Mouse (Mus musculus) intestine, embryonic 16.5 days (tissue): ENCODE measurements around the gene Aqp5. TPM values are rescaled to one million over a fixed set of nuclear protein-coding genes. Genes with fewer than 3 reads are reported as not detected.

Experiments
- ATAC-seq: fragments of 200-750 bp; cut with Nextera tagmentation; 2 replicates; pipeline ENCODE4 v1.8.0; 2017; ENCODE audit warnings: moderate TSS enrichment, moderate library complexity
- H3K27ac ChIP-seq: fragments of 300-500 bp; sonication (generic); 2 replicates; pipeline ENCODE4 v1.5.1; 2014; ENCODE audit warnings: mild to moderate bottlenecking, low read length
- H3K27me3 ChIP-seq: fragments of 300-500 bp; sonication (generic); replicated peaks from 2 replicates; pipeline ENCODE4 v1.6.1; 2014; ENCODE audit warnings: low read length, control low read depth, mixed read lengths; ENCODE audit not compliant: control insufficient read depth, insufficient read depth
- H3K36me3 ChIP-seq: fragments of 300-500 bp; sonication (generic); 2 replicates; pipeline ENCODE4 v1.6.1; 2014; ENCODE audit warnings: low read length, control low read depth; ENCODE audit not compliant: control insufficient read depth, insufficient read depth
- H3K4me1 ChIP-seq: fragments of 300-500 bp; sonication (generic); 2 replicates; pipeline ENCODE4 v1.6.1; 2014; ENCODE audit warnings: low read length, control low read depth, mixed read lengths; ENCODE audit not compliant: control insufficient read depth, insufficient read depth
- H3K4me2 ChIP-seq: fragments of 300-500 bp; sonication (generic); 2 replicates; pipeline ENCODE4 v1.6.1; 2014; ENCODE audit warnings: low read depth, low read length, control low read depth
- H3K4me3 ChIP-seq: fragments of 300-500 bp; sonication (generic); 2 replicates; pipeline ENCODE4 v1.5.1; 2014; ENCODE audit warnings: mild to moderate bottlenecking, low read length
- H3K9ac ChIP-seq: fragments of 300-500 bp; sonication (generic); 2 replicates; pipeline ENCODE4 v1.6.1; 2014; ENCODE audit warnings: low read depth, low read length
- H3K9me3 ChIP-seq: fragments of 300-500 bp; sonication (generic); 2 replicates; pipeline ENCODE4 v1.6.1; 2016; ENCODE audit warnings: low read length, control low read depth; ENCODE audit not compliant: control insufficient read depth
- WGBS: fragments of 180-500 bp; shearing (Covaris S2); extraction: QIAGEN DNeasy Blood & Tissue Kit; methylation state at CpG from one replicate; pipeline ENCODE4 v1.1.7; 2014; 5-methylcytosine and 5-hydroxymethylcytosine counted together
- polyA plus RNA-seq: library from polyadenylated mRNA; unstranded; fragments of >200 nt; fragmentation: Nextera tagmentation; extraction: Ambion mirVana; gene quantifications from 2 replicates; pipeline ENCODE4 v1.2.1, GENCODE M21; 2015

Gene Aqp5
- polyA plus RNA-seq, result 0.47 and 0.53 TPM in 2 replicates

DNA sequence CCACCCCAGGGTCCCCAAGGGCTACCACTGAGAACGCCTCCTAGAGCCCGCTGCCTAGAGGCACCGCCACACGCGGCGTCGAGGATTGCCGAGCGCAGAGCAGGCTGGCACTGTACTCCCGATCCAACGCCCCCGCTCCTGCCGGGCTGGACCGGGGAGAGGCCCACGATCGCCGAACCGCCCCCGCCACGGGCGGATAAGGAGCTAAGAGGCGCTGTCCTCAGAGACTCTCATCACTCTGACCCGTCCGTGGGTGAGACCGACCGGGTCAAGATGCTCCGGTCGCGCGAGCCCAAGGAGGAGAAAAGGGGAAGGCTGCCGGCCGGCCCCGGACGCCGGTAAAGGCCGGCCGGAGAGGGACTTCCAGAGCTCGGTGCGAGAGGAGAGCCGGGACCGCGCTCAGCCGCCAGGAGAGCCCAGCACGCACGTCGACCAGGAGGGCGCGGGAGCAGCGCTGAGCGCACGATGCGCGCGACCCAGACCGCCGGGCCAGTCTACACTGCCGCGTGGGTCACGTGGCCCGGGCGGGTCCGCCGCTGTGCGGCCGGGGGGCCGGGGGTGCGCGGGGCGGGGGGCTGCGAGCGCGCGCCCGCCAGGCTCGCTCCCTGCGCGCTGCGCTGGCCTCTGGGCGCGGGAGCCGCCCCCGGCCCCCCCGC, at the start of gene Aqp5:
Aqp5 (plus strand) TSS at position 354 of the 656 bp plus-strand sequence.
- WGBS, result 2% methylated on average over 72 of the region's 83 CpGs
- H3K27ac ChIP-seq, result no peak within 1 kb of the TSS
- H3K27me3 ChIP-seq, result peaks cover 98% of the 10 kb centered on the region
- H3K4me2 ChIP-seq, result peak within 1 kb of the TSS; percentile 74
- peak within 1 kb of the TSS; percentile 45 for H3K4me3 ChIP-seq
- no peaks in the 10 kb centered on the region for H3K36me3 ChIP-seq
- H3K9me3 ChIP-seq, result no peaks in the 10 kb centered on the region
- ATAC-seq, result 0 out of 2 replicates have a peak, but pooled peaks have one; percentile 42
- H3K9ac ChIP-seq, result no peak within 1 kb of the TSS
- H3K4me1 ChIP-seq, result peaks cover 10% of the 10 kb centered on the region

- Histone ChIP-seq H3K36me3 (no peaks in the 10 kb centered on the region), H3K4me3 (no peak overlapping the region), H3K4me1 (no peaks in the 10 kb centered on the region), H3K27ac (no peak overlapping the region), H3K9ac (no peak overlapping the region), H3K4me2 (no peak overlapping the region), H3K9me3 (no peaks in the 10 kb centered on the region), H3K27me3 (0 out of 2 replicates have a peak, but pooled peaks cover 4% of the 10 kb centered on the region)
- no peak for ATAC-seq
- 43% methylated on average over 7 of the region's 7 CpGs for WGBS
These were observed 46.5 kb upstream of the Aqp5 start for GRCm38 (mm10) chr15:99544047-99544446.

DNA sequence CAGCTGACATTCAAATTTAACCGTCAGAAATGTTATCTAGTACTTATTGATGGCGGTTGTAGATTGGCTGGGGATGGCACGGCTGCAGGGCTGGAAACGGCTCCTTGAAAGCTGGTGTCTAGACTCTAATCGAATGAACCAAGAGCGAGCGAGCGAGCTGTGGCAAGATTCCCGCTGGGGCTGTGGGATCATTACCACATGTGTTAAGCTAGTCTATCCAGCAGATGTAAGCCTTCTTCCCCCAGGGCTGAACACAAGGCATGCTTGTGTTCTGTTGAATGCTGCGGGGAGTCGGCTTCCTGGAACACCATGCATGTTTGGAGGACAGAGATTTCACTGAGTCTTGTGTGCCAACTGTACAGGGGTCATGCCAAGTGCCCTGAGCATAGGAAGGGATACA, 44.0 kb upstream of the Aqp5 start:
- no peak overlapping the region for H3K4me3 ChIP-seq
- no peaks in the 10 kb centered on the region for H3K36me3 ChIP-seq
- 72% methylated on average over 11 of the region's 11 CpGs for WGBS
- H3K4me1 ChIP-seq, result no peaks in the 10 kb centered on the region
- no peak for ATAC-seq
- H3K9ac ChIP-seq, result no peak overlapping the region
- no peak overlapping the region for H3K27ac ChIP-seq
- no peak overlapping the region for H3K4me2 ChIP-seq
- H3K27me3 ChIP-seq, result 0 out of 2 replicates have a peak, but pooled peaks cover 4% of the 10 kb centered on the region
- H3K9me3 ChIP-seq, result no peaks in the 10 kb centered on the region

DNA sequence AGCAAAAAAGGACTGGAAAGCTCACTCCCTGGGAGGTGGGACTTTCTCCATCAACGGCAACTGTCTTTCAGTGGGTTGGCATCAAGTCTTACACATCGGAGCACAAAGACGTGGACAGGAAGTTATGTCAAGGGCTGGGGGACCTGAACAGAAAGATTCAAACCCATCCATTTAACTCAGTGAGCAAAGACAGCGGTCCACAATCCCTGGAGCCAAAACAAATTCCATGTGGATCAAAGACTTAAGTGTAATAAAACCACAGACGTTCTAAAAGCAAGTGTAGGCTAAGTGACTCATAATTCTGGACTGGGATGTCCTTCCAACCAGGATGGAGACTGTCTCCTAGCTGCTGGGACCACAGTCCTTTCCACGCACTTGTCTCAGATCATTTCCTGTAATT, 42.9 kb upstream of the Aqp5 start:
- ATAC-seq, result no peak
- H3K9ac ChIP-seq, result no peak overlapping the region
- WGBS, result 73% methylated on average over 6 of the region's 6 CpGs
- no peaks in the 10 kb centered on the region for H3K4me1 ChIP-seq
- no peak overlapping the region for H3K4me2 ChIP-seq
- 0 out of 2 replicates have a peak, but pooled peaks cover 4% of the 10 kb centered on the region for H3K27me3 ChIP-seq
- H3K27ac ChIP-seq, result no peak overlapping the region
- H3K9me3 ChIP-seq, result no peaks in the 10 kb centered on the region
- no peaks in the 10 kb centered on the region for H3K36me3 ChIP-seq
- H3K4me3 ChIP-seq, result no peak overlapping the region

DNA sequence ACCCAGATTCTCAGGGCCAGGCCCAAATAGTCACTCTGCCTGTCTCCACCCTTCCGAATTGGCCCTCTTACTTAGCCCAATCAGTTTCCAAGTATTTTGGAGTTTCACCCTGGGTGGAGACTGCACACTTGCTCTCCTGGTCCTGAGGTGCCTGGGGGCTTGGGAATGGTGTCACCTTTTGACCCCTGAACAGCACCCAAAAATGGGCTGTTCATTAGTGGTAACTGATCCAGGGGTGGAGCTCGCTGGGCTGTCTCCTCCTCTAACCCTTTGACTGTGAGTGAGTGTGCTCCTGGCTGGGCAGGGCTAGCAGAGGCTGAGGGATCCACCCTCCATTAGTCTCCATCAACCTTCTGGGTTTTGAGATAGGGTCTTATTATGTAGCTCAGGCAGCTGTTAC, 40.7 kb upstream of the Aqp5 start:
- no peaks in the 10 kb centered on the region for H3K27me3 ChIP-seq
- H3K36me3 ChIP-seq, result no peaks in the 10 kb centered on the region
- H3K27ac ChIP-seq, result no peak overlapping the region
- 55% methylated on average over 2 of the region's 2 CpGs for WGBS
- H3K4me1 ChIP-seq, result no peaks in the 10 kb centered on the region
- no peaks in the 10 kb centered on the region for H3K9me3 ChIP-seq
- ATAC-seq, result no peak
- no peak overlapping the region for H3K4me2 ChIP-seq
- H3K4me3 ChIP-seq, result no peak overlapping the region
- no peak overlapping the region for H3K9ac ChIP-seq

DNA sequence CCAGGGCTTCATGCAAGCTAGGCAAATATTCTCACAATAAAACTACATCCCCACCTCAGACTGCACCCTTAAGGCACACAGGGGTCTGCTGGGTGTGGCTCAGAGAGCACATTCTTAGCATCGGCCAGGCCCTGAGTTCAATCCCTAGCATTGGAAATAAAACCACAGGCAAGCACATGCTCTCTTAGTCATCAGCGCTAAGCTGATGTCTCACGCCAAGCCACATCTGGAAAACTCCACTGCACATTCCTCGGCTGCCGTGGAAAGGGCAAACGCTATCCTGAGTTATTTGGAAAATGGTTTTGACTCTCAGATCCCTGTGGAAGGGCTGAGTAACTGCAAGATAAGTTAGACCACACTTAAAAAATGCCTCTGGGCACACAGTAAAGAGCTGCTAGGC, 36.8 kb upstream of the Aqp5 start:
- H3K9ac ChIP-seq, result no peak overlapping the region
- H3K9me3 ChIP-seq, result no peaks in the 10 kb centered on the region
- H3K4me1 ChIP-seq, result no peaks in the 10 kb centered on the region
- no peaks in the 10 kb centered on the region for H3K27me3 ChIP-seq
- no peaks in the 10 kb centered on the region for H3K36me3 ChIP-seq
- no peak overlapping the region for H3K27ac ChIP-seq
- ATAC-seq, result no peak
- WGBS, result 39% methylated on average over 6 of the region's 6 CpGs
- no peak overlapping the region for H3K4me3 ChIP-seq
- no peak overlapping the region for H3K4me2 ChIP-seq

- Histone ChIP-seq H3K4me1 (no peaks in the 10 kb centered on the region), H3K36me3 (no peaks in the 10 kb centered on the region), H3K9me3 (no peaks in the 10 kb centered on the region), H3K27ac (no peak overlapping the region), H3K4me2 (no peak overlapping the region), H3K9ac (no peak overlapping the region), H3K27me3 (no peaks in the 10 kb centered on the region; the same call in 1 of the 2 replicates), H3K4me3 (no peak overlapping the region)
- 80% methylated on average over 1 of the region's 1 CpGs for WGBS
- ATAC-seq, result no peak
These were observed 31.6 kb upstream of the Aqp5 start for GRCm38 (mm10) chr15:99558947-99559346.

DNA sequence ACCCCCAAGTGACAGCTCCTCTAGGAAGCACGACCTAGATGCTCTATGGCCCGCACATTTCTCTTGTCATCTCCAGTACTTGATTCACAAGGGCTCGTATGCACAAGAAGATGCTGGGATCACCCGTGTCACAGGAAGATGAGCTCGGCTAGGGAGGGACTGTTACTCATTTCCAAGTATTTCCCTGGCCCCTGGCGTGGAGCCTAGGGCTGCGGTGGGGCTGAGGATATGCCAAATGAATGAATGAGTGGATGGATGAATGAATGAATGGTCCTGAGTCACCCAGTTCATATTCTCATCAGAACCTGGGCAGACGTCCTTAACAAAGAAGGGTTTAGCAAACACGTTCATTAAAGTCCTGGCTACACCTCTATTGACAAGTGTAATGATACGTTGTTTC, 30.3 kb upstream of the Aqp5 start:
- H3K9ac ChIP-seq, result no peak overlapping the region
- H3K36me3 ChIP-seq, result no peaks in the 10 kb centered on the region
- no peak overlapping the region for H3K4me2 ChIP-seq
- H3K9me3 ChIP-seq, result no peaks in the 10 kb centered on the region
- no peak overlapping the region for H3K4me3 ChIP-seq
- 65% methylated on average over 10 of the region's 10 CpGs for WGBS
- no peaks in the 10 kb centered on the region; the same call in 1 of the 2 replicates for H3K27me3 ChIP-seq
- no peak overlapping the region for H3K27ac ChIP-seq
- no peaks in the 10 kb centered on the region for H3K4me1 ChIP-seq
- no peak for ATAC-seq

DNA sequence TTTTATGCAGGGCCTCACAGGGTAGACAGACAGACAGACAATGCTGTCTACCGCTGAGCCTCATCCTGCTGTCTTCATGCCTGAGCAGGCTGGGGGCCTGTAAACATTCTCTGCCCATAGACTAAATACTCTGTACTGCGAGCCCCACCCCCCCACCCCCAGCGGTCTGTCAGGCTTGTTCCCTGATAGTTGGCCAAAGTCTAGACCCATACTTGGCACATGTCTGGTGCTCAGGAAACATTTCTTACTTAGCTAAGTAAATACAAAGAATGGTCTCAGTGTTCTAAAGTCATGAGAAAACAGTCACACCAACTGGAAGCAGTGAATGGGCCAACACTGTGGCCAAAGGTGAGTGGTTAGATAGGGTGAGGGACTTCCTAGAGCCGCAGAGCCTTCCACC, 23.2 kb upstream of the Aqp5 start:
- no peak for ATAC-seq
- no peaks in the 10 kb centered on the region for H3K9me3 ChIP-seq
- H3K27ac ChIP-seq, result no peak overlapping the region
- no peaks in the 10 kb centered on the region for H3K36me3 ChIP-seq
- H3K27me3 ChIP-seq, result no peaks in the 10 kb centered on the region; the same call in 1 of the 2 replicates
- WGBS, result 56% methylated on average over 4 of the region's 4 CpGs
- H3K4me1 ChIP-seq, result no peaks in the 10 kb centered on the region
- no peak overlapping the region for H3K9ac ChIP-seq
- no peak overlapping the region for H3K4me2 ChIP-seq
- H3K4me3 ChIP-seq, result no peak overlapping the region

- H3K4me3 ChIP-seq, result no peak overlapping the region
- no peak overlapping the region for H3K27ac ChIP-seq
- H3K27me3 ChIP-seq, result no peaks in the 10 kb centered on the region
- no peaks in the 10 kb centered on the region for H3K4me1 ChIP-seq
- 69% methylated on average over 6 of the region's 6 CpGs for WGBS
- H3K36me3 ChIP-seq, result no peaks in the 10 kb centered on the region
- ATAC-seq, result no peak
- no peak overlapping the region for H3K9ac ChIP-seq
- no peak overlapping the region for H3K4me2 ChIP-seq
- no peaks in the 10 kb centered on the region for H3K9me3 ChIP-seq
These were observed 21.9 kb upstream of the Aqp5 start for GRCm38 (mm10) chr15:99568682-99569081.
